Mouse (Mus musculus): Measurements from ENCODE around the gene Tdrkh. TPM values are rescaled to one million over a fixed set of nuclear protein-coding genes. Genes with fewer than 3 reads are reported as not detected.

The Tdrkh gene
- polyA plus RNA-seq, 1 experiment from 2014 or later = 46.1 TPM

DNA sequence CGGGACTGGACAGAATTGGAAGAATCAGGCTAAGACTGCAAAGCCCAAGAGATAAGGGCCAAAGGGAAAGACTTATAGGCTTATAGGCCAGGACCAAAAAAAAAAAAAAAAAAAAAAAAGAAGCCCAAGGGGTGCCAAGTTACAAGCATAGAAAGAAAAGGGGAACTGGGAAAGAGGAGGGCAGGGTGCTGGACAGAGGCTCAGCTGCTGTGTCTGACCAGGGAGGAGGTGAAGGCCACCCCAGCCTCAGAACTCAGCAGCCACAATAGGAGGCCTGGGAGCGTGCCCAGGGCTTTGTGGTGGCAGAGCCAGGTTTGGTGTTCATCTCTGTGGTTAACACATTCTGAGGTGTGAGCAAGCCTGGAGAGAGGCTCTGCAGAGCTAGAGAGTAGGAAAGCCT is 37.9 kb upstream of the Tdrkh start:
- H3K27me3 ChIP-seq (ENCODE audit: insufficient read depth, poor library complexity, severe bottlenecking) = peaks cover 57% of the 10 kb centered on the region
- H3K36me3 ChIP-seq = no peaks in the 10 kb centered on the region
- no peak overlapping the region for H3K27ac ChIP-seq
- WGBS = 68% methylated on average over 2 of the region's 2 CpGs
- peaks cover 42% of the 10 kb centered on the region for H3K4me1 ChIP-seq (replicated peaks)
- no peak for DNase-seq (ENCODE audit: low spot score)
- no peak overlapping the region for H3K4me3 ChIP-seq
- no peaks in the 10 kb centered on the region for H3K9me3 ChIP-seq

DNA sequence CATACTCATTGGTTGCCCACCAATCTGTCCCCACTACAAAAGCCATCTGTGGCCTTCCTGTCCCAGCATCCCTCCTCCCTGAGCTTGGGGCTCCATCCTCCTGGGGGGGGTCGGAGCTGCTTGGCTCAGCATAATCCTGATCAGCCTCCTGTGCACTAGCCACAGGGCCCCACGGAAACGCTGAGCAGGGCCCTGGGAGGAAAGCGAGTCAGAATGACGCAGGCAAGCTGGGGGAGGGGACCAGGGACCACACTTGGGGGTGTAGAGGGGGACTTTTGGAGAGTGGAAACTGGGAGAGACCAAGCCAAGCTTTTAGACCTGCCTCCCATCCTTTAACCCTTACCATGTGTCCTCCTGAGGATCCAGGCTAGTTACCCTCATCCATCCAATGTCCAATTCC is 37.2 kb upstream of the Tdrkh start:
- H3K36me3 ChIP-seq = no peaks in the 10 kb centered on the region
- peaks cover 57% of the 10 kb centered on the region for H3K27me3 ChIP-seq (ENCODE audit: insufficient read depth, poor library complexity, severe bottlenecking)

DNA sequence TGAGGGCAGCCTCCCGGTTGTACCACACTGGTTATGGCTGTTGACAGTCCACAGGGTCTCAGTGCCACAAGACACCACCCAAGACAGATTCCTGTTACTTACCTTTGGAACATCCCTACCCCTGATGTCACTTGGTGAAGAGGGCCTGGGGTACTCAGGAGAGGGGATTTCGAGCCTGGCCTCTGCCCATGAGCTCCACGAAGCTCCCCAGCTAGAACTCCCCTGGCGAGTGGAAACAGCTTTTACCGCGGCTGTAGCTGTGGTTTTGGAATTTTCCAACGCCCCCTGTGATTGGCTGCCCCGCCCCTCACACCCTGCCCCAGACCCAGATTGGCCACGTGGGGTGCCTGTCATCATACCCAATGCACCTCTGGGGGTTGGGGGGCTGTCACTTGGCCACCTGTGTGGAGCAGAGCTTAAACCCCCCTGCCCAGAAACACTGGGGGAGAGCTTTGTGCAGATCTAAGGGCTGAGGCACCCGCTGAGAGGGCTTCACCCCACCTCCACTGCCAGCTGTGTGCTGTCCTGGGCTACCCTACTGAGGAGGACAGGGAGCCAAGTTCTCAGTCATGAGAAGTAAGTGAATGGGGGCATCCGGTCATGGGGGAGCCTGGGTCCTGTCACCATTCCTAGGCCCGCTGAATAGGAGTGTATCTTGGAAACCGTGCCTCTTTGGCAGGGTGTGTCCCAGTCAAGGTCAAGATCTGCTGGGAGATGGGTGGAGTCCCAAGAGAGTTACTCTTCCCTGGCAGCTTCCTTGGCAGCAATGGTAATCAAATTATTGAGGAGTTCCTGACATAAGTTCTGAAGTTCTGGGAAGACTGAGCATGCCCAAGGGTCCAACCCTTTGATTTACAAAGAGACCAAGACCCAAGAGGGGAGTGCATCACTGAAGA is 35.8 kb upstream of the Tdrkh start:
- no peaks in the 10 kb centered on the region for H3K9me3 ChIP-seq
- H3K4me1 ChIP-seq (replicated peaks) = peaks cover 39% of the 10 kb centered on the region
- H3K4me3 ChIP-seq = no peak overlapping the region
- WGBS = 16% methylated on average over 13 of the region's 13 CpGs
- no peaks in the 10 kb centered on the region for H3K36me3 ChIP-seq
- H3K27me3 ChIP-seq (ENCODE audit: insufficient read depth, poor library complexity, severe bottlenecking) = peaks cover 50% of the 10 kb centered on the region
- no peak overlapping the region for H3K27ac ChIP-seq
- DNase-seq (ENCODE audit: low spot score) = no peak

More for the DNA sequence above, 37.2 kb upstream of the Tdrkh start:
- Histone ChIP-seq H3K4me1 (replicated peaks) (peaks cover 48% of the 10 kb centered on the region), H3K27ac (no peak overlapping the region), H3K9me3 (no peaks in the 10 kb centered on the region), H3K4me3 (no peak overlapping the region)
- no peak for DNase-seq (ENCODE audit: low spot score)
- 50% methylated on average over 5 of the region's 5 CpGs for WGBS

DNA sequence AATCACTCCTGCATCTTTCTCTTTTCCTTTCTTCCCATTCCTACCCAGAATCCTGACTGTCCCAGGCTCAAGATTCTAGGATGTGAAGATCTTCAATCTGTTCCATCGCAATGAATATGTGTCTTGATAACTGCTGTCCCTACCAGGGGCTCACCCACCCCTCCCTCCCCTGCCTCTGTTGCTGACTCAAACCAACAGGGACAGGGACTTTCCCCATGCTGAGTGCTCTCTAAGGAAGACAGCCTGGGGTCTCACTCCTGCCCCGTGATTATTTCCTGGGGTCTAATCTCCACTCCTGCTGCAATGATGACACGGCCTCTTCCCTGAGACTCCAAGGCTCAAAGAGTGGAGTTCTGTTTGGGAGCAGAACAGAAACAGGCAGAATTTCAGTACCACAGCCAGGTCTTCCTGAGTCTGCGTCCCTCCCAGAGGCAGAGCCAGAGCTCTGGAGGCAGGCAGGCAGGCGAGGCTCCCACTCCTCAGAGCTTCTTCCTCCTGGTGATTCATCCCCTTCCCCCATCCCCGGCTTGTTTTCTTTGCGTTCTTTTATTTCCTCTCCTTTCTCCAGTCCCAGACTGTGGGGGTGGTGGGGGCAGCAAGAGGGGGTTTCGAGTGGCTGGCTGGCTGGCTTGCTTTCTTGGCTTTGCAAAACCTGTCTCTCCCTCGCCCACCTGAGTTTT is 33.1 kb upstream of the Tdrkh start:
- H3K4me3 ChIP-seq = no peak overlapping the region
- DNase-seq (ENCODE audit: low spot score) = no peak
- WGBS = 23% methylated on average over 9 of the region's 9 CpGs

DNA sequence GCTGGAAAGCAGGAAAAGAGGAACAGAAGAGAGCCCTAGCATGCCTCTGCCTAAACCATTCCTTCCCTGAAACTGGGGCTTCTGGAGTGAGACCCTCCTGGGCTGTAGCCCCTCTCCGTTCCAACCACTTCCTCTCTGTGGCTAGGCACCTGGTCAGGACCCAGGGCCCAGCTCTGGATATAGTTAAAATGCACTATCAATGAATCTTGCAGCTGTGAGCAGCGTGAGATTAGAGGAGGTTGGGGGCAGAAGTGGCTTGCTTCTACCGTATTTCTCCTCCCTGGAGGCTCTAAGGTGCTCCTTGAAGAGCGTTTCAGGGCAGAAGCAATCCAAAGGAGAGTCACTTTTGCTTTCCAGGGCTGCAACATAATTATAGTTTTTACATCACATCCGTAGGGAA is 30.8 kb upstream of the Tdrkh start:
- H3K4me3 ChIP-seq = no peak overlapping the region
- no peaks in the 10 kb centered on the region for H3K36me3 ChIP-seq
- WGBS = 79% methylated on average over 5 of the region's 5 CpGs
- H3K9me3 ChIP-seq = no peaks in the 10 kb centered on the region
- H3K27me3 ChIP-seq (ENCODE audit: insufficient read depth, poor library complexity, severe bottlenecking) = peaks cover 5% of the 10 kb centered on the region; the same call in 1 of the 2 replicates
- no peak for DNase-seq (ENCODE audit: low spot score)
- H3K27ac ChIP-seq = no peak overlapping the region
- H3K4me1 ChIP-seq (replicated peaks) = peaks cover 12% of the 10 kb centered on the region

More for the DNA sequence above, 33.1 kb upstream of the Tdrkh start:
- peaks cover 17% of the 10 kb centered on the region for H3K4me1 ChIP-seq (replicated peaks)
- H3K27ac ChIP-seq = 0 out of 2 replicates have a peak overlapping the region, but pooled peaks have one; percentile 29
- H3K9me3 ChIP-seq = no peaks in the 10 kb centered on the region
- no peaks in the 10 kb centered on the region for H3K36me3 ChIP-seq
- peaks cover 23% of the 10 kb centered on the region for H3K27me3 ChIP-seq (ENCODE audit: insufficient read depth, poor library complexity, severe bottlenecking)

DNA sequence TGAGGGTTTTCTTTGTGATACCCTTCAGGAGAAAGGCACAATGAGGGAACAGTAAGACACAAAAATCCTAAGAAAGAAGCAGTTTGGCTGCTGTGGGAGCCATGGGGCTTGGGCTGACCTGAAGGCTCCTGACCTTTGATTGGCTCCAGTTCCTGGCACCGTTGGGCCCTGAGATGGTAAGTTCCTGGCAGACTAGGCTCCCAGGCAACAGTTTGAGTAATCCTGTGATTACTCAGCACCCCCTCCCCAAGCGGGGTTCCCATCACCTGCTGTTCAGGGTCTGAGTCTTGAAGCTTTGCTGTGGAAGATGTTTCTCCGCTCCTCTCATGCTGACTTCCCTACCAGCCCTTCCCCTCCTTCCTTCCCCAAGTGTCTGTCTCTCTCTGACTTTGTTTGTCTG is 29.6 kb upstream of the Tdrkh start:
- DNase-seq (ENCODE audit: low spot score) = no peak
- Histone ChIP-seq H3K27ac (no peak overlapping the region), H3K4me1 (replicated peaks) (peaks cover 14% of the 10 kb centered on the region), H3K4me3 (no peak overlapping the region), H3K9me3 (no peaks in the 10 kb centered on the region), H3K27me3 (ENCODE audit: insufficient read depth, poor library complexity, severe bottlenecking) (0 out of 2 replicates have a peak, but pooled peaks cover 3% of the 10 kb centered on the region), H3K36me3 (no peaks in the 10 kb centered on the region)
- 69% methylated on average over 3 of the region's 3 CpGs for WGBS

DNA sequence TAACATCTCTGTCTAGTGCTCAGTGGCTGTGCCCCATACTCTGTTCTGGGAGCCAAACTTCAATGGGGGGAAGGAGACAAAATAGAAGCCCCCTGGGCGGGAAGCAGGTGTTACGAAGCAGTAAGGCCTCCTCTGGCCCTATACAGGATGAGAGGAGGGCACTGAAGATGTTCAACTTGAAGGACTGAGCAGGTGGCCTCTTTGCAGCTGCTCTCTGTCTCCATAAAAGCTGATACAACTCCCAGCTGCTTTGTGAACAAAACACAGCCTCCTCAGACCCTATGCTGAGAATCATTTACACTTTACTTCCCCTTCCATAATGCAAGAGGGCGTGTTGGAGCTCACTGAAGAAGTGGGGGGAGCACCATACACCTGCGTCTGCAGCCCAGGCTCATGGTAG is 26.4 kb upstream of the Tdrkh start:
- WGBS = 78% methylated on average over 4 of the region's 4 CpGs
- DNase-seq (ENCODE audit: low spot score) = no peak
- Histone ChIP-seq H3K4me1 (replicated peaks) (0 out of 2 replicates have a peak, but pooled peaks cover 3% of the 10 kb centered on the region), H3K27ac (no peak overlapping the region), H3K36me3 (no peaks in the 10 kb centered on the region), H3K4me3 (no peak overlapping the region), H3K27me3 (ENCODE audit: insufficient read depth, poor library complexity, severe bottlenecking) (no peaks in the 10 kb centered on the region), H3K9me3 (no peaks in the 10 kb centered on the region)

DNA sequence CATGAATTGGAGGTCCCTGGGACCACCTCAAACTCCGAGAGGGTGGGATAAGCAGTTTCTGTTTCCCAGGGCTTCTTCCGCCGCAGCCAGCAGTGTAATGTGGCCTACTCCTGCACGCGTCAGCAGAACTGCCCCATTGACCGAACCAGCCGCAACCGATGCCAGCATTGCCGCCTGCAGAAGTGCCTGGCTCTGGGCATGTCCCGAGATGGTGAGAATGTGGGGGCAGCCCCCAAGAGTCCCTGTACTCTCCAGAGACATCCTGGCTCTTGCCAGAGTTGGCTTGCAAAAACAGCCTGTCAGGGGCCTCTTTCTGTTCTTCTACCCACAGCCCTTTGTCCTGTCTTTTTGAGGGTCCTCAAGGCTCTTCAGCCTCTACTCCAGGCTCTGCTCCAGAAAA is 25.7 kb upstream of the Tdrkh start:
- WGBS = 89% methylated on average over 10 of the region's 10 CpGs
- DNase-seq (ENCODE audit: low spot score) = no peak
- Histone ChIP-seq H3K27me3 (ENCODE audit: insufficient read depth, poor library complexity, severe bottlenecking) (no peaks in the 10 kb centered on the region), H3K9me3 (no peaks in the 10 kb centered on the region), H3K4me3 (no peak overlapping the region), H3K36me3 (no peaks in the 10 kb centered on the region), H3K27ac (no peak overlapping the region), H3K4me1 (replicated peaks) (0 out of 2 replicates have a peak, but pooled peaks cover 3% of the 10 kb centered on the region)

DNA sequence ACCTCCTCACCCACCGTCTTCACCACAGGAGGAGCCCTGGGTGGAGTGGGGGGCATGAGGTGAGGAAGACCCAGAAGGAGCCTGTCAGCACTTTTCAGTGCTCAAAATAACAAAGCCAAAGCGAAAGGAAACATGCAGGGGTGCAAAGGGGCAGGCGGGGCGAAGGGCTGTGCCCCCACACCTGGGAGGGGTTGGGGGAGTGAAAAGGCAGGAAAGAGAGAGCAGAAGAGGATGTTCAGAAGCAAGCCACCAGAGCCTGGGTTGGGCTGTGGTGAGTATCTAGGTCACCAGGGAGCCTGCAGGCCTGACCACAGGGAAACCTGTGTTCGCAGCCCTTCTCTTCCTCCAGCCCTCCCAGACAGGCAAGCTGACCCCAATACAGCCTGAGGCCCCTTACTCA is 25.0 kb upstream of the Tdrkh start:
- DNase-seq (ENCODE audit: low spot score) = no peak
- no peak overlapping the region for H3K27ac ChIP-seq
- 81% methylated on average over 5 of the region's 5 CpGs for WGBS
- 0 out of 2 replicates have a peak, but pooled peaks cover 3% of the 10 kb centered on the region for H3K4me1 ChIP-seq (replicated peaks)
- H3K4me3 ChIP-seq = no peak overlapping the region
- no peaks in the 10 kb centered on the region for H3K9me3 ChIP-seq
- H3K36me3 ChIP-seq = no peaks in the 10 kb centered on the region
- H3K27me3 ChIP-seq (ENCODE audit: insufficient read depth, poor library complexity, severe bottlenecking) = no peaks in the 10 kb centered on the region

DNA sequence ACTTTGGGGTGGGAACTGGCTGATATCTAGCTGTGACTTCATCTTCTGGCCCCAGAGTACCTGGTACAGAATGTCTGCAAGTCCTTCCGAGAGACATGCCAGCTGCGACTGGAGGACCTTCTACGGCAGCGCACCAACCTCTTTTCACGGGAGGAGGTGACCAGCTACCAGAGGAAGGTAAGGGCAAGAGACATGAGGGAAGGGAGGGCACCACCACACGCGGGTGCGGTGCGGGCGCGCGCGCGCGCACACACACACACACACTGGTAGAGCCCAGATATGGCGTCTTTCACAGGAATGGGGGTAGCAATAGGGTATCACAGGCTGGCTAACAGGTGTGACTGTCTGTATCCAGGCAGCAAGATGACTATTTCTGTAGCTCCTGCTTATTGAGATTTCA is 23.7 kb upstream of the Tdrkh start:
- 0 out of 2 replicates have a peak, but pooled peaks cover 3% of the 10 kb centered on the region for H3K4me1 ChIP-seq (replicated peaks)
- no peaks in the 10 kb centered on the region for H3K36me3 ChIP-seq
- no peaks in the 10 kb centered on the region for H3K9me3 ChIP-seq
- H3K27me3 ChIP-seq (ENCODE audit: insufficient read depth, poor library complexity, severe bottlenecking) = no peaks in the 10 kb centered on the region
- no peak overlapping the region for H3K27ac ChIP-seq
- 95% methylated on average over 16 of the region's 16 CpGs for WGBS
- no peak overlapping the region for H3K4me3 ChIP-seq
- no peak for DNase-seq (ENCODE audit: low spot score)

DNA sequence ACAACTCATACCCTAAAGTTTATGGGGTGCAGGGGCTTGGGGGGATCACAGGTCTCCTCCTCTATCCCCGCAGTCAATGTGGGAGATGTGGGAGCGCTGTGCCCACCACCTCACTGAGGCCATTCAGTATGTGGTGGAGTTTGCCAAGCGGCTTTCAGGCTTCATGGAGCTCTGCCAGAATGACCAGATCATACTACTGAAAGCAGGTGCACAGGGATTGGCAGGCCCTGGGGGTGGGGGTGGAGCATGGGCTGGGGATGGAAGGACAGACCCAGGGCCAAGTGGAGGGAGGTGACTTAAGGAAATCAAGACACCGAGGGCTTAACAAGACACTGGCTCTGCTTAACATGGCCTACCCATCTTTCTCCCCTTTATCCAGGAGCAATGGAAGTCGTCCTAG is 22.1 kb upstream of the Tdrkh start:
- DNase-seq (ENCODE audit: low spot score) = no peak
- Histone ChIP-seq H3K4me3 (no peak overlapping the region), H3K36me3 (no peaks in the 10 kb centered on the region), H3K4me1 (replicated peaks) (0 out of 2 replicates have a peak, but pooled peaks cover 3% of the 10 kb centered on the region), H3K27me3 (ENCODE audit: insufficient read depth, poor library complexity, severe bottlenecking) (no peaks in the 10 kb centered on the region), H3K9me3 (no peaks in the 10 kb centered on the region), H3K27ac (no peak overlapping the region)
- WGBS = 89% methylated on average over 5 of the region's 5 CpGs

DNA sequence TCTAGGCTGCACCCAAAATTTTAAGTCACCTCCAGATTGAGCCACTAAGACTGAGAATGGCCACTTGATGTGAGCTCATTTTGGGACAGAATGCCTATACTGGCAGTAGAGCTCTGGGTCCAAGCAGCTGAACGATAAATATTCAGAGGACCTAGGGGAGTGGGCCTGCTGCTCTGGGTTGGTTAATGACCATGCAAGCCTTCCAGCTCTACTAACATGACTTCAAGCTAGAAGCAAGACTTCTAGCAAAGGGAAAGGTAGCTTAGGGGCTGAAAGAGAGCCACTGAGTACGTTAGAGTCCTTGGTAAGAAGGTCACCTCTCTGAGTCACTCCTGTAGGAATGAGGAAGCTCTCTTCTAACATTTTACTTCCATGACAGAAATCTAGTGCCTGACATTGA is 20.9 kb upstream of the Tdrkh start:
- Histone ChIP-seq H3K4me1 (replicated peaks) (0 out of 2 replicates have a peak, but pooled peaks cover 3% of the 10 kb centered on the region), H3K9me3 (no peaks in the 10 kb centered on the region), H3K36me3 (no peaks in the 10 kb centered on the region), H3K27ac (no peak overlapping the region), H3K4me3 (no peak overlapping the region), H3K27me3 (ENCODE audit: insufficient read depth, poor library complexity, severe bottlenecking) (peaks cover 7% of the 10 kb centered on the region)
- WGBS = 86% methylated on average over 2 of the region's 2 CpGs
- DNase-seq (ENCODE audit: low spot score) = no peak

DNA sequence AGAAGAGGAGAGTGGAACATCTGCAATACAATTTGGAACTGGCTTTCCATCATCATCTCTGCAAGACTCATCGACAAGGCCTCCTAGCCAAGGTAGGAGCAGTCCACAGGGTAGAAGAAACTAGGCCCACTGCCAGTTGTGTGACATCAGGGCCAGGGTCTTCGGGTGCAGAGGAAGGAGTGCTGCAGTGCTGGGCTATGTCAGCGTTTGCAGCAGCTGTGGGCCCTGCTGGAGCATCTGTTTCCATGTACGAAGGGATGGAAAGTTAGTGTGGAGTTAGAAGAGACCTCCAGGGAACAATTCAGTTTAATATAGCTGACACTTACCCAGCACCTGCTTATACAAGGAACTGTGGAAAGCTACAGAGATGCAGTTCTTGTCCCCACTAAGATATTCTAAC is 20.0 kb upstream of the Tdrkh start:
- 78% methylated on average over 4 of the region's 4 CpGs for WGBS
- Histone ChIP-seq H3K36me3 (no peaks in the 10 kb centered on the region), H3K27ac (no peak overlapping the region), H3K27me3 (ENCODE audit: insufficient read depth, poor library complexity, severe bottlenecking) (peaks cover 17% of the 10 kb centered on the region), H3K9me3 (no peaks in the 10 kb centered on the region), H3K4me1 (replicated peaks) (0 out of 2 replicates have a peak, but pooled peaks cover 3% of the 10 kb centered on the region), H3K4me3 (no peak overlapping the region)
- no peak for DNase-seq (ENCODE audit: low spot score)

All from hindbrain, embryonic 10.5 days (tissue).